Mouse (Mus musculus): ENCODE measurements at regions not wholly inside any gene's neighbourhood (a gene's known extent, or its start where the extent isn't known, plus 50 kb on each side); places are given as distances from the start of the nearest gene placed in this dataset.
"Not testable (repeated sequence)": the region's sequence is repeated elsewhere in the genome, so short reads cannot be mapped to it uniquely, and the experiment has no call there.

DNA sequence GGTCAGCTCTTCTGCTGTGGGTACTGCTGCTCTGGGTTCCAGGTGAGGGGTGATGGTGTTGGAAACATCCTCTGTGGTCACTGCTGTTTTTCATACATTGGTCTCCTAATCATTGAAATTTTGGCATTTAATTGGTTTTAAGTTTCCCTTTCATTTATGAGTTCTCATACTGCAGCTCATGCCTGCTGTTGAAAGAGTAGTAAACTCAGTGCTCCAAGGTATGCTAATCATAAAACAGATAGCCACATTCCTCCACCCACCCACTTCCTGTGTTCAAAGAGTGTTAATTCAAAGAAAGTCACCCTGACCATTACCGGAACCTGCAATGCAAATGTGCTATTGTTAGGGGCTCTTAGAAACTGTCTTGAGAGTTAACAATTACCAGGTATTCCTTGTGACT is 688.9 kb downstream of the Rpia start:
- not testable (repeated sequence) for H3K36me3 ChIP-seq (ENCODE audit: control insufficient read depth, insufficient read depth, low read length); H3K27me3 ChIP-seq (replicated peaks; ENCODE audit: control insufficient read depth, insufficient read depth, low read length); H3K27ac ChIP-seq (ENCODE audit: low read depth, low read length); ATAC-seq (replicated peaks; ENCODE audit: low FRiP score); H3K4me1 ChIP-seq (replicated peaks; ENCODE audit: control insufficient read depth, insufficient read depth, low read length); H3K4me3 ChIP-seq (ENCODE audit: low read depth, low read length); H3K4me2 ChIP-seq; H3K9me3 ChIP-seq (ENCODE audit: control insufficient read depth, low read length); DNase-seq (ENCODE audit: low spot score); H3K9ac ChIP-seq (ENCODE audit: low read depth, low read length)
- 33% methylated on average over 1 of the region's 1 CpGs for WGBS

- Histone ChIP-seq H3K9me3 (ENCODE audit: control insufficient read depth, low read length) (no peaks in the 10 kb centered on the region), H3K4me3 (ENCODE audit: low read depth, low read length) (no peak overlapping the region), H3K9ac (ENCODE audit: low read depth, low read length) (no peak overlapping the region), H3K27ac (ENCODE audit: low read depth, low read length) (no peak overlapping the region), H3K27me3 (replicated peaks; ENCODE audit: control insufficient read depth, insufficient read depth, low read length) (no peaks in the 10 kb centered on the region), H3K4me2 (no peak overlapping the region), H3K36me3 (ENCODE audit: control insufficient read depth, insufficient read depth, low read length) (no peaks in the 10 kb centered on the region), H3K4me1 (replicated peaks; ENCODE audit: control insufficient read depth, insufficient read depth, low read length) (no peaks in the 10 kb centered on the region)
- 85% methylated on average over 19 of the region's 19 CpGs for WGBS
- ATAC-seq (replicated peaks; ENCODE audit: low FRiP score), result no peak
- no peak for DNase-seq (ENCODE audit: low spot score)
Measured at GRCm38 (mm10) chr6:70088041-70088440, 704.0 kb downstream of the Rpia start.

GRCm38 (mm10) chr6:70073841-70074240 is 718.2 kb downstream of the Rpia start:
- H3K27ac ChIP-seq (ENCODE audit: low read depth, low read length), result no peak overlapping the region
- no peaks in the 10 kb centered on the region for H3K4me1 ChIP-seq (replicated peaks; ENCODE audit: control insufficient read depth, insufficient read depth, low read length)
- no peaks in the 10 kb centered on the region for H3K27me3 ChIP-seq (replicated peaks; ENCODE audit: control insufficient read depth, insufficient read depth, low read length)
- H3K4me2 ChIP-seq, result no peak overlapping the region
- no peaks in the 10 kb centered on the region for H3K36me3 ChIP-seq (ENCODE audit: control insufficient read depth, insufficient read depth, low read length)
- no peak overlapping the region for H3K9ac ChIP-seq (ENCODE audit: low read depth, low read length)
- ATAC-seq (replicated peaks; ENCODE audit: low FRiP score) (no peak), DNase-seq (ENCODE audit: low spot score) (no peak)
- no peak overlapping the region for H3K4me3 ChIP-seq (ENCODE audit: low read depth, low read length)
- WGBS, result 70% methylated on average over 4 of the region's 4 CpGs
- H3K9me3 ChIP-seq (ENCODE audit: control insufficient read depth, low read length), result no peaks in the 10 kb centered on the region

GRCm38 (mm10) chr6:70072007-70072406 is 720.0 kb downstream of the Rpia start:
- H3K27me3 ChIP-seq (replicated peaks; ENCODE audit: control insufficient read depth, insufficient read depth, low read length), result no peaks in the 10 kb centered on the region
- no peak overlapping the region for H3K4me3 ChIP-seq (ENCODE audit: low read depth, low read length)
- ATAC-seq (replicated peaks; ENCODE audit: low FRiP score), result no peak
- H3K9me3 ChIP-seq (ENCODE audit: control insufficient read depth, low read length), result no peaks in the 10 kb centered on the region
- H3K36me3 ChIP-seq (ENCODE audit: control insufficient read depth, insufficient read depth, low read length), result no peaks in the 10 kb centered on the region
- H3K9ac ChIP-seq (ENCODE audit: low read depth, low read length), result no peak overlapping the region
- no peak overlapping the region for H3K27ac ChIP-seq (ENCODE audit: low read depth, low read length)
- no peak overlapping the region for H3K4me2 ChIP-seq
- H3K4me1 ChIP-seq (replicated peaks; ENCODE audit: control insufficient read depth, insufficient read depth, low read length), result no peaks in the 10 kb centered on the region
- 79% methylated on average over 3 of the region's 3 CpGs for WGBS
- no peak for DNase-seq (ENCODE audit: low spot score)

DNA sequence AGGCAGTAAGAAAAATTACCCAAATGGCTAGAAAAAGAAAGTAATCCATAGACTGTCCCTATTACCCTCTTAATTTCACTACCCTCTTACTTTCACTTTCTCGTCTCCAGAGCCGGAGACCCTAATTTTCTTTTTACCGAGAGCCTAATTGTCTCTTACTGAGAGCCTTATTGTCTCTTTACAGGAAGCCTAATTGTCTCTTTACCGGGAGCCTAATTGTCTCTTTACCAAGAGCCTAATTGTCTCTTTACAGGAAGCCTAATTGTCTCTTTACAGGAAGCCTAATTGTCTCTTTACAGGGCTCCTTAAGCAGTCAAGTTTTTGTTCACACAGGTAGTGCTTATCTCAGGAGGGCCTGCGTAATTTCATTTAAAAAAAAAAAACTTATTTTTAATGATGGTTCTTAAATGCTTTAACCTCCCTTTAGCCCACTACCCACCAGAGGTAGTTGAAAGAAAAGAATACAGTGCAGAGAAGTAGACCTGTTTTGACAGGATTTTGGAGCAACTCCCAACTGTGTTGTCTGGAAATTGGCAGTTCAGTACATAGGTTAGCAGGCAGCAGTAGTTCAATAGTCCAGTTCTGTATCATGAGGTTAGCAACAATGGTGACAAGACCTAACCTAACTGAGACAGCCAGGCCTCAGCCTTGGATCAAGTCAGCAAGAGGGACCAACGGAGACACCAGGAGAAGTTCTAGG is 724.2 kb downstream of the Rpia start:
- H3K4me3 ChIP-seq (ENCODE audit: low read depth, low read length), result no peak overlapping the region
- H3K27me3 ChIP-seq (replicated peaks; ENCODE audit: control insufficient read depth, insufficient read depth, low read length), result no peaks in the 10 kb centered on the region
- no peaks in the 10 kb centered on the region for H3K9me3 ChIP-seq (ENCODE audit: control insufficient read depth, low read length)
- H3K4me2 ChIP-seq, result no peak overlapping the region
- no peak for ATAC-seq (replicated peaks; ENCODE audit: low FRiP score)
- no peaks in the 10 kb centered on the region for H3K36me3 ChIP-seq (ENCODE audit: control insufficient read depth, insufficient read depth, low read length)
- H3K9ac ChIP-seq (ENCODE audit: low read depth, low read length), result no peak overlapping the region
- H3K27ac ChIP-seq (ENCODE audit: low read depth, low read length), result no peak overlapping the region
- DNase-seq (ENCODE audit: low spot score), result no peak
- H3K4me1 ChIP-seq (replicated peaks; ENCODE audit: control insufficient read depth, insufficient read depth, low read length), result no peaks in the 10 kb centered on the region
- 85% methylated on average over 6 of the region's 6 CpGs for WGBS

DNA sequence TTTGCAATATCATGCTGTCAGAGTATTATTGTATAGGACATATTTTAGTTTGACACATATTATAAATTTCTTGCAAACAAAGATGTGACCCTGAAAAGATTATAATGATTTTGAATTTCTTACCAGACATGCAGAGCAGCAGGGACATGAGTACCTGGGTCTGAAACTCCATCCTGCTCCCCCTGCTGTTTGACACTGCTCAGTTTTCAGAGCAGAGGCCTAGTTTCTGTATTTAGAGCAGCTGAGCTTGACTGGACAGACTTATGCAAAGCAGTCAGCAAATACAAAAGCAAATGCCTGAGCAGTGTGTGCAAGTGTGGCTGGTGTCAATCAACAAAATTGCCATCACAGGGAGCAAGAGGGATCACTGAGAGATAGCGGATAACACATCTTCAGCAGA is 733.0 kb downstream of the Rpia start:
- H3K4me3 ChIP-seq (ENCODE audit: low read depth, low read length), result no peak overlapping the region
- no peak overlapping the region for H3K4me2 ChIP-seq
- H3K27ac ChIP-seq (ENCODE audit: low read depth, low read length), result no peak overlapping the region
- no peaks in the 10 kb centered on the region for H3K36me3 ChIP-seq (ENCODE audit: control insufficient read depth, insufficient read depth, low read length)
- ATAC-seq (replicated peaks; ENCODE audit: low FRiP score), result no peak
- no peak for DNase-seq (ENCODE audit: low spot score)
- H3K4me1 ChIP-seq (replicated peaks; ENCODE audit: control insufficient read depth, insufficient read depth, low read length), result no peaks in the 10 kb centered on the region
- H3K9me3 ChIP-seq (ENCODE audit: control insufficient read depth, low read length), result no peaks in the 10 kb centered on the region
- no peaks in the 10 kb centered on the region for H3K27me3 ChIP-seq (replicated peaks; ENCODE audit: control insufficient read depth, insufficient read depth, low read length)
- no peak overlapping the region for H3K9ac ChIP-seq (ENCODE audit: low read depth, low read length)
- 74% methylated on average over 1 of the region's 1 CpGs for WGBS

- Histone ChIP-seq H3K9ac (ENCODE audit: low read depth, low read length) (no peak overlapping the region), H3K36me3 (ENCODE audit: control insufficient read depth, insufficient read depth, low read length) (no peaks in the 10 kb centered on the region), H3K4me3 (ENCODE audit: low read depth, low read length) (no peak overlapping the region), H3K4me2 (no peak overlapping the region), H3K9me3 (ENCODE audit: control insufficient read depth, low read length) (no peaks in the 10 kb centered on the region), H3K27ac (ENCODE audit: low read depth, low read length) (no peak overlapping the region), H3K27me3 (replicated peaks; ENCODE audit: control insufficient read depth, insufficient read depth, low read length) (no peaks in the 10 kb centered on the region), H3K4me1 (replicated peaks; ENCODE audit: control insufficient read depth, insufficient read depth, low read length) (no peaks in the 10 kb centered on the region)
- WGBS, result 69% methylated on average over 3 of the region's 3 CpGs
- ATAC-seq (replicated peaks; ENCODE audit: low FRiP score) (no peak), DNase-seq (ENCODE audit: low spot score) (no peak)
Measured at GRCm38 (mm10) chr6:70058374-70058773, 733.7 kb downstream of the Rpia start.

GRCm38 (mm10) chr6:70040894-70041293 is 751.1 kb downstream of the Rpia start:
- WGBS, result 56% methylated on average over 2 of the region's 2 CpGs
- H3K4me2 ChIP-seq, result no peak overlapping the region
- no peak overlapping the region for H3K4me3 ChIP-seq (ENCODE audit: low read depth, low read length)
- H3K27me3 ChIP-seq (replicated peaks; ENCODE audit: control insufficient read depth, insufficient read depth, low read length), result no peaks in the 10 kb centered on the region
- no peak for DNase-seq (ENCODE audit: low spot score)
- H3K9me3 ChIP-seq (ENCODE audit: control insufficient read depth, low read length), result no peaks in the 10 kb centered on the region
- no peaks in the 10 kb centered on the region for H3K4me1 ChIP-seq (replicated peaks; ENCODE audit: control insufficient read depth, insufficient read depth, low read length)
- no peak for ATAC-seq (replicated peaks; ENCODE audit: low FRiP score)
- H3K36me3 ChIP-seq (ENCODE audit: control insufficient read depth, insufficient read depth, low read length), result no peaks in the 10 kb centered on the region
- no peak overlapping the region for H3K27ac ChIP-seq (ENCODE audit: low read depth, low read length)
- no peak overlapping the region for H3K9ac ChIP-seq (ENCODE audit: low read depth, low read length)

DNA sequence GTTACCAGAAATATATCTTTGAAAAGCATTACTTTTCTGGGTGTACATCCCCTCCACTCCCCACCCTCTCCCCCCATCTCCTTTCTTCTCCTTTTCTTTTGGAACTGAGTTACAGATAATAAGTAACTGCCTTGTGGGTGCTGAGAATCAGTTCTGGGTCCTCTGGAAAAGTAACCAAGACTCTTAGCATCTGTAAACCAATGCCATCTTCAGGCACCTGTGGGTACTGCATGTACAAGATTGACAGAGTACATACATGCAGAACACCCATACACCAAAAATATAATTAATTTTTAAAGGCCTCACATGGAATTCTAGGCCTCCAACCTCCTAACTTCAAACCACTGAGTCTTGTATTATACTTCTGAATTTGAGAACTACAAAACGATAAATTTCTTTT is 758.4 kb downstream of the Rpia start:
- 73% methylated on average over 1 of the region's 1 CpGs for WGBS
- Histone ChIP-seq H3K4me1 (replicated peaks; ENCODE audit: control insufficient read depth, insufficient read depth, low read length) (no peaks in the 10 kb centered on the region), H3K4me3 (ENCODE audit: low read depth, low read length) (no peak overlapping the region), H3K27ac (ENCODE audit: low read depth, low read length) (no peak overlapping the region), H3K4me2 (no peak overlapping the region), H3K36me3 (ENCODE audit: control insufficient read depth, insufficient read depth, low read length) (no peaks in the 10 kb centered on the region), H3K27me3 (replicated peaks; ENCODE audit: control insufficient read depth, insufficient read depth, low read length) (no peaks in the 10 kb centered on the region), H3K9me3 (ENCODE audit: control insufficient read depth, low read length) (no peaks in the 10 kb centered on the region), H3K9ac (ENCODE audit: low read depth, low read length) (no peak overlapping the region)
- no peak for ATAC-seq (replicated peaks; ENCODE audit: low FRiP score)
- no peak for DNase-seq (ENCODE audit: low spot score)

Measured in liver, embryonic 11.5 days (tissue).